23 mouse cellular contexts compared by ENCODE assay signal in genomic region chr13:101483816-101484215, GRCm38 (mm10).
DNase-seq lines count a peak whose midpoint lies in the region; ATAC-seq and TF ChIP-seq lines count a peak whose summit lies in the region.
"Had no signal": no experiment of that assay in that cellular context is flagged by ENCODE, and none has a peak within 500 bp of the region (broad histone marks: within the 10 kb centered on the region; RNA-seq: fewer than 3 reads in every experiment).

No protein-coding gene starts in this region.

- H3K27me3 ChIP-seq in lung, embryonic 14.5 days (ENCODE audit: insufficient read depth, low read length), result no peaks in the 10 kb centered on the region
- H3K27me3 ChIP-seq in lung, postnatal 0 days (replicated peaks; ENCODE audit: insufficient read depth, low read length), result no peaks in the 10 kb centered on the region
- H3K27me3 ChIP-seq: embryonic facial prominence, embryonic 13.5 days; hindbrain, embryonic 12.5 days; kidney, embryonic 15.5 days; limb, embryonic 15.5 days; neural tube, embryonic 15.5 days had no signal

- DNase-seq in cerebellum, adult 11-12 months, result peak; percentile 57
- DNase-seq in lung, embryonic 14.5 days, result peak; percentile 43
- DNase-seq in lung, postnatal 0 days (ENCODE audit: low spot score), result no peak
- peak; percentile 83 for DNase-seq in brain, adult 2 months (ENCODE audit: low read depth, low spot score)
- DNase-seq in cerebellum, postnatal 10 days, result peak; percentile 81 to 82
- no peak for DNase-seq in frontal cortex, postnatal 25 days (ENCODE audit: low spot score in 2 of 2)
- no peak for DNase-seq in layer of hippocampus, postnatal 25 days (ENCODE audit: extremely low spot score in 1 of 2, low spot score in 1 of 2)
- DNase-seq: gastrocnemius, postnatal 14 days; lung, postnatal 4 days; right cerebral cortex, postnatal 4 days; thymus, postnatal 14 days had no signal

- TF ChIP-seq CTCF in lung, embryonic 14.5 days (IDR thresholded peaks at IDR 0.05; ENCODE audit: low read depth), result no peak
- TF ChIP-seq CTCF in lung, postnatal 0 days (IDR thresholded peaks at IDR 0.05), result no peak

- H3K9ac ChIP-seq in lung, embryonic 14.5 days, result no peak overlapping the region
- no peak overlapping the region for H3K9ac ChIP-seq in lung, postnatal 0 days (replicated peaks; ENCODE audit: low read depth)
- H3K9ac ChIP-seq: embryonic facial prominence, embryonic 13.5 days; hindbrain, embryonic 12.5 days; kidney, embryonic 15.5 days; limb, embryonic 15.5 days; neural tube, embryonic 15.5 days had no signal

- no peak overlapping the region for H3K4me2 ChIP-seq in lung, embryonic 14.5 days
- H3K4me2 ChIP-seq in lung, postnatal 0 days (replicated peaks; ENCODE audit: low read depth, low read length), result no peak overlapping the region
- H3K4me2 ChIP-seq: embryonic facial prominence, embryonic 13.5 days; hindbrain, embryonic 12.5 days; kidney, embryonic 15.5 days; limb, embryonic 15.5 days; neural tube, embryonic 15.5 days had no signal

- H3K4me3 ChIP-seq in lung, embryonic 14.5 days (ENCODE audit: low read depth, low read length), result no peak overlapping the region
- no peak overlapping the region for H3K4me3 ChIP-seq in lung, postnatal 0 days (ENCODE audit: low read depth, low read length)
- H3K4me3 ChIP-seq: embryonic facial prominence, embryonic 13.5 days; forebrain, embryonic 10.5 days; hindbrain, embryonic 12.5 days; kidney, embryonic 15.5 days; layer of hippocampus, adult 2 months; left cerebral cortex, adult 2 months; limb, embryonic 15.5 days; midbrain, embryonic 10.5 days; myocyte; neural tube, embryonic 15.5 days had no signal

- TF ChIP-seq EP300 in lung, postnatal 0 days (IDR thresholded peaks at IDR 0.05), result no peak

- ATAC-seq in cerebellum, adult (ENCODE audit: insufficient number of reproducible peaks, low FRiP score, low TSS enrichment), result no peak
- ATAC-seq in lung, embryonic 14.5 days (ENCODE audit: insufficient read depth), result no peak
- ATAC-seq in lung, postnatal 0 days, result no peak
- ATAC-seq: intestine, embryonic 16.5 days had no signal

- H3K4me1 ChIP-seq in lung, embryonic 14.5 days (ENCODE audit: insufficient read depth), result no peaks in the 10 kb centered on the region
- H3K4me1 ChIP-seq in lung, postnatal 0 days (ENCODE audit: insufficient read depth, low read depth, low read length), result no peaks in the 10 kb centered on the region
- H3K4me1 ChIP-seq: embryonic facial prominence, embryonic 13.5 days; forebrain, embryonic 10.5 days; kidney, embryonic 15.5 days; midbrain, embryonic 10.5 days; neural tube, embryonic 15.5 days had no signal

- H3K36me3 ChIP-seq in lung, embryonic 14.5 days (ENCODE audit: insufficient read depth), result no peaks in the 10 kb centered on the region
- H3K36me3 ChIP-seq in lung, postnatal 0 days (ENCODE audit: insufficient read depth, low read length), result no peaks in the 10 kb centered on the region
- H3K36me3 ChIP-seq: embryonic facial prominence, embryonic 13.5 days; forebrain, embryonic 10.5 days; hindbrain, embryonic 12.5 days; kidney, embryonic 15.5 days; limb, embryonic 15.5 days; midbrain, embryonic 10.5 days; neural tube, embryonic 15.5 days had no signal

- H3K9me3 ChIP-seq in lung, embryonic 14.5 days (ENCODE audit: low read depth, low read length), result no peaks in the 10 kb centered on the region
- H3K9me3 ChIP-seq in lung, postnatal 0 days (ENCODE audit: low read length), result no peaks in the 10 kb centered on the region
- H3K9me3 ChIP-seq: embryonic facial prominence, embryonic 13.5 days; forebrain, embryonic 10.5 days; hindbrain, embryonic 12.5 days; kidney, embryonic 15.5 days; limb, embryonic 15.5 days; midbrain, embryonic 10.5 days; neural tube, embryonic 15.5 days had no signal

- H3K27ac ChIP-seq in lung, embryonic 14.5 days (ENCODE audit: low read depth), result no peak overlapping the region
- H3K27ac ChIP-seq in lung, postnatal 0 days (ENCODE audit: low read length), result no peak overlapping the region
- H3K27ac ChIP-seq: embryonic facial prominence, embryonic 13.5 days; forebrain, embryonic 10.5 days; hindbrain, embryonic 12.5 days; kidney, embryonic 15.5 days; layer of hippocampus, adult 2 months; left cerebral cortex, adult 2 months; limb, embryonic 15.5 days; midbrain, embryonic 10.5 days; neural tube, embryonic 15.5 days had no signal

- 70% methylated on average over 3 of the region's 3 CpGs for WGBS in lung, embryonic 14.5 days
- 64% methylated on average over 3 of the region's 3 CpGs for WGBS in lung, postnatal 0 days

Comparison
In these comparisons a context has a peak if more than half of its experiments do, and no peak if none do; other contexts are left out.
1. DNase-seq: peak in cerebellum, adult 11-12 months (single experiment), lung, embryonic 14.5 days (single experiment), brain, adult 2 months (single experiment) and cerebellum, postnatal 10 days (2 of 2); none in lung, postnatal 0 days (single experiment), frontal cortex, postnatal 25 days (0 of 2) and layer of hippocampus, postnatal 25 days (0 of 2).